8 mouse cellular contexts compared by ENCODE assay signal in the genomic region with DNA sequence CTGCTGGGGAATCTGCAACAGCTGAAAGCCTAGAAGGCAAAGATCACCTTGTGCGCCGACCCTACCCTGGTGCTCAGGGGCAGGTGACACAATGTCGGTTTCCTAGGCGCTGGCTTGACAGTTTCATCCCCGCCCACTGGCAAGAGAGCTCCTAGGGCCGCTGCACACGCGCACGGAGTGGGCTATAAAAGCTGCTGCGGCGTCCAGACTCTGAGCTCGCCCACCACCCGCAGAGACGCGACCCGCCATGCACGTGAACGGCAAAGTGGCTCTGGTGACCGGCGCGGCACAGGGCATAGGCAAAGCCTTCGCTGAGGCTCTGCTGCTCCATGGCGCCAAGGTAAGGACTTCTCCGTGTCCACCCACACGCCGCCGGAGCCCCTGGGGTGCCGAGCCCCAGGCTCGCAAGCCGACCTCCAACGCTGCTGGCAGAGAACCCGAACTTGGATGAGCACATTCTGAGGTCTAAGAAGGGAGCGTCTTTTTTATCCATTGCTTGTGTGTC. TPM values are rescaled to one million over a fixed set of nuclear protein-coding genes. Genes with fewer than 3 reads are reported as not detected.
DNase-seq lines count a peak whose midpoint lies in the region; ATAC-seq and TF ChIP-seq lines count a peak whose summit lies in the region.

A gene (plus strand): TSS at position 213 of the 505 bp plus-strand sequence.

- peak in 1 of 2 experiments; percentile 12 for DNase-seq in cerebellum, adult 2 months
- DNase-seq in cerebellum, adult 9-10 months = no peak
- peak; percentile 38 for DNase-seq in embryo, embryonic 11.5 days (ENCODE audit: low read depth, low spot score)
- peak; percentile 21 to 58 for DNase-seq in gastrocnemius, postnatal 4 days (ENCODE audit: low spot score in 2 of 2)
- DNase-seq in liver, adult 2 months (ENCODE audit: extremely low read depth, low read depth, low spot score) = peak; percentile 89
- peak; percentile 58 for DNase-seq in testis, postnatal 10 days (ENCODE audit: low spot score)

- H3K27me3 ChIP-seq in cerebellum, adult 2 months (ENCODE audit: control insufficient read depth, insufficient read depth, low read length) = no peaks in the 10 kb centered on the region
- H3K27me3 ChIP-seq in intestine, postnatal 0 days (replicated peaks; ENCODE audit: control insufficient read depth, insufficient read depth, low read length) = no peaks in the 10 kb centered on the region
- no peaks in the 10 kb centered on the region for H3K27me3 ChIP-seq in liver, adult 2 months (ENCODE audit: control insufficient read depth, insufficient read depth, low read length)
- no peaks in the 10 kb centered on the region for H3K27me3 ChIP-seq in midbrain, embryonic 16.5 days (ENCODE audit: control insufficient read depth, insufficient read depth, low read depth, low read length)

- peaks cover 4% of the 10 kb centered on the region for H3K79me2 ChIP-seq in liver, adult 2 months (ENCODE audit: control insufficient read depth, insufficient read depth, low read length)

- H3K4me2 ChIP-seq in intestine, postnatal 0 days (replicated peaks; ENCODE audit: low read depth) = peak within 1 kb of the TSS; percentile 91
- H3K4me2 ChIP-seq in midbrain, embryonic 16.5 days (ENCODE audit: low read length) = peak within 1 kb of the TSS; percentile 88

- H3K9me3 ChIP-seq in intestine, postnatal 0 days (ENCODE audit: control insufficient read depth) = no peaks in the 10 kb centered on the region
- no peaks in the 10 kb centered on the region for H3K9me3 ChIP-seq in midbrain, embryonic 16.5 days (replicated peaks; ENCODE audit: control insufficient read depth, low read length, poor library complexity, severe bottlenecking)

- peak within 1 kb of the TSS; percentile 25 for H3K4me3 ChIP-seq in cerebellum, adult 2 months (replicated peaks; ENCODE audit: insufficient read depth, low read depth, low read length)
- H3K4me3 ChIP-seq in intestine, postnatal 0 days (ENCODE audit: low read depth, low read length) = peak within 1 kb of the TSS; percentile 66
- H3K4me3 ChIP-seq in liver, adult 2 months (ENCODE audit: insufficient read depth, low read depth, low read length) = peak within 1 kb of the TSS; percentile 98
- H3K4me3 ChIP-seq in midbrain, embryonic 16.5 days (ENCODE audit: low read depth, low read length) = peak within 1 kb of the TSS; percentile 63

- no peak for TF ChIP-seq CTCF in cerebellum, adult 2 months (IDR thresholded peaks at IDR 0.05; ENCODE audit: borderline replicate concordance, insufficient read depth, low read depth, low read length)
- TF ChIP-seq CTCF in intestine, postnatal 0 days (IDR thresholded peaks at IDR 0.05; ENCODE audit: low read depth) = no peak
- TF ChIP-seq CTCF in liver, adult 2 months (IDR thresholded peaks at IDR 0.05; ENCODE audit: low read depth, low read length) = no peak

- peak; percentile 89 for ATAC-seq in intestine, postnatal 0 days
- peak; percentile 84 for ATAC-seq in midbrain, embryonic 16.5 days

- H3K36me3 ChIP-seq in intestine, postnatal 0 days (ENCODE audit: control insufficient read depth, insufficient read depth) = no peaks in the 10 kb centered on the region
- peaks cover 10% of the 10 kb centered on the region for H3K36me3 ChIP-seq in liver, adult 2 months (ENCODE audit: control insufficient read depth, insufficient read depth, low read length)
- H3K36me3 ChIP-seq in midbrain, embryonic 16.5 days (ENCODE audit: control insufficient read depth, insufficient read depth, low read length) = no peaks in the 10 kb centered on the region

- WGBS in cerebellum, adult 2 months = 0% methylated on average over 33 of the region's 33 CpGs
- WGBS in intestine, postnatal 0 days = under 1% methylated on average over 33 of the region's 33 CpGs
- WGBS in liver, adult 2 months = under 1% methylated on average over 33 of the region's 33 CpGs
- under 1% methylated on average over 33 of the region's 33 CpGs for WGBS in midbrain, embryonic 16.5 days

- no peak within 1 kb of the TSS for H3K27ac ChIP-seq in cerebellum, adult 2 months (ENCODE audit: insufficient read depth, low read length)
- H3K27ac ChIP-seq in intestine, postnatal 0 days (ENCODE audit: low read depth, low read length) = no peak within 1 kb of the TSS
- H3K27ac ChIP-seq in liver, adult 2 months (replicated peaks; ENCODE audit: insufficient read depth, low read depth, low read length) = peak within 1 kb of the TSS; percentile 92
- H3K27ac ChIP-seq in midbrain, embryonic 16.5 days (ENCODE audit: low read length) = no peak within 1 kb of the TSS

- H3K4me1 ChIP-seq in cerebellum, adult 2 months (ENCODE audit: control insufficient read depth, insufficient read depth, low read length) = no peaks in the 10 kb centered on the region; the same call in 1 of the 2 replicates
- H3K4me1 ChIP-seq in intestine, postnatal 0 days (replicated peaks; ENCODE audit: control insufficient read depth, insufficient read depth, low read length) = no peaks in the 10 kb centered on the region; the same call in 1 of the 2 replicates
- peaks cover 1% of the 10 kb centered on the region; the same call in 1 of the 2 replicates for H3K4me1 ChIP-seq in liver, adult 2 months (ENCODE audit: control insufficient read depth, insufficient read depth, low read length)
- peaks cover 10% of the 10 kb centered on the region; the same call in 1 of the 2 replicates for H3K4me1 ChIP-seq in midbrain, embryonic 16.5 days (ENCODE audit: control insufficient read depth, insufficient read depth, low read length)

- no peak for TF ChIP-seq POLR2A in cerebellum, adult 2 months (IDR thresholded peaks at IDR 0.05; ENCODE audit: borderline replicate concordance, insufficient read depth, low read length)
- peak; percentile 78; the same call in 1 of the 2 replicates for TF ChIP-seq POLR2A in liver, adult 2 months (IDR thresholded peaks at IDR 0.05; ENCODE audit: extremely low read depth, insufficient read depth, low read length)

- peak within 1 kb of the TSS; percentile 58 for H3K9ac ChIP-seq in intestine, postnatal 0 days (ENCODE audit: low read depth, low read length)
- H3K9ac ChIP-seq in liver, adult 2 months (ENCODE audit: low read depth, low read length) = peak within 1 kb of the TSS; percentile 99
- H3K9ac ChIP-seq in midbrain, embryonic 16.5 days (ENCODE audit: low read depth, low read length) = peak within 1 kb of the TSS; percentile 69

RNA-seq across cellular contexts. Expression of the gene that starts here (rescaled TPM):
- polyA plus RNA-seq in cerebellum, adult 2 months (2012; rRNA removed) = 7.9 and 9.3 TPM in 2 replicates
- total RNA-seq in gastrocnemius, postnatal 4 days (2021) = 1 to 10 TPM; 5.7 to 6.7 TPM
- 21.8 and 23.2 TPM in 2 replicates for polyA plus RNA-seq in intestine, postnatal 0 days (2015; fragmentation: Nextera tagmentation; extraction: Ambion mirVana)
- total RNA-seq in liver, adult 2 months (2014; rRNA removed) = 248 and 368 TPM in 2 replicates
- 59.8 and 76.5 TPM in 2 replicates for polyA plus RNA-seq in liver, adult 2 months (2012; rRNA removed)
- polyA plus RNA-seq in midbrain, embryonic 16.5 days (2015; fragmentation: Nextera tagmentation; extraction: Ambion mirVana) = 3.4 and 4.1 TPM in 2 replicates

Comparison
In these comparisons a context has a peak if more than half of its experiments do, and no peak if none do; other contexts are left out.
1. RNA of the gene that starts here (total RNA-seq): 248 to 368 TPM in liver, adult 2 months; 5.7 to 6.7 TPM in gastrocnemius, postnatal 4 days; every median in the first group is over 10 times any median in the second.
2. H3K4me3 ChIP-seq: peak in every context shown above with its lines; median percentile 98 in liver, adult 2 months; 66 in intestine, postnatal 0 days; 63 in midbrain, embryonic 16.5 days; 25 in cerebellum, adult 2 months.
3. Peak in every context shown above with its lines, with median percentiles within 50 percentile points of each other: H3K9ac ChIP-seq.